Mouse (Mus musculus) forebrain, embryonic 16.5 days (tissue): ENCODE measurements around the gene Col6a2. TPM values are rescaled to one million over a fixed set of nuclear protein-coding genes. Genes with fewer than 3 reads are reported as not detected.

Experiments used
- ATAC-seq: fragments of 200-750 bp; cut with Nextera tagmentation; 2 replicates; pipeline ENCODE4 v1.8.0; 2017; ENCODE audit warnings: mild to moderate bottlenecking, moderate library complexity
- H3K27ac ChIP-seq: fragments of 300-500 bp; sonication (generic); 2 replicates; pipeline ENCODE4 v1.5.1; 2014; ENCODE audit warnings: low read length, control low read depth
- H3K27me3 ChIP-seq: fragments of 300-500 bp; sonication (generic); replicated peaks from 2 replicates; pipeline ENCODE4 v1.6.1; 2014; ENCODE audit warnings: low read length; ENCODE audit not compliant: control insufficient read depth, insufficient read depth
- H3K36me3 ChIP-seq: fragments of 300-500 bp; sonication (generic); 2 replicates; pipeline ENCODE4 v1.6.1; 2014; ENCODE audit not compliant: control insufficient read depth, insufficient read depth
- H3K4me1 ChIP-seq: fragments of 300-500 bp; sonication (generic); replicated peaks from 2 replicates; pipeline ENCODE4 v1.6.1; 2014; ENCODE audit warnings: low read length; ENCODE audit not compliant: control insufficient read depth, insufficient read depth
- H3K4me2 ChIP-seq: fragments of 300-500 bp; sonication (generic); 2 replicates; pipeline ENCODE4 v1.6.1; 2014; ENCODE audit warnings: mild to moderate bottlenecking, low read length, control low read depth
- H3K4me3 ChIP-seq: fragments of 300-500 bp; sonication (generic); replicated peaks from 2 replicates; pipeline ENCODE4 v1.5.1; 2014; ENCODE audit warnings: mild to moderate bottlenecking, low read length, control low read depth
- H3K9ac ChIP-seq: fragments of 300-500 bp; sonication (generic); replicated peaks from 2 replicates; pipeline ENCODE4 v1.6.1; 2014; ENCODE audit warnings: low read depth, low read length, control low read depth
- H3K9me3 ChIP-seq: fragments of 300-500 bp; sonication (generic); 2 replicates; pipeline ENCODE4 v1.6.1; 2016; ENCODE audit warnings: low read length; ENCODE audit not compliant: control insufficient read depth
- WGBS: fragments of 180-500 bp; shearing (Covaris S2); extraction: QIAGEN DNeasy Blood & Tissue Kit; methylation state at CpG from one replicate; pipeline ENCODE4 v1.1.7; 2014; 5-methylcytosine and 5-hydroxymethylcytosine counted together
- polyA plus RNA-seq: library from polyadenylated mRNA; unstranded; fragments of >200 nt; fragmentation: Nextera tagmentation; extraction: Ambion mirVana; gene quantifications from 2 replicates; pipeline ENCODE4 v1.2.1, GENCODE M21; 2015

Gene Col6a2
- polyA plus RNA-seq, 1 experiment from 2014 or later, result 8.1 TPM

DNA sequence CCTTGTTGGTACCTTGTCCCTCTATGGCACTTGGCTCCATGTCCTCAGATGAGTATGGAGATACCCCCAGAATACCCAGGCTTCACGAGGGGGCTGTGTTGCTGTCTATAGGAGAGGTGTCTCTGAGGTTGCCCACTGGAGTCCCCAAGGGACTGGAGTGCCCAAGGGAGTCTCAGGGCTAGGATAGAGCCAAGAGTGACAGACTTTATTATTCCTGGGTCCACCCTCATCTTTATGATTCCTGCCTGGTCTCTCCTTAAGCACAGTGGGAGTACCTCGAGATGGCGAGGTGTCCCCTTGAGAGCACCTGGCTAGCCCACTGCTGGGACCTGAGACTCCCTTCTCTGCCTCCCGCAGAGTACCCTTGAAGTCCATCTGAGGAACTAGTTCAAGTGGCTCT, 1.0 kb downstream of the Col6a2 start:
- H3K4me1 ChIP-seq, result peaks cover 6% of the 10 kb centered on the region; the same call in 1 of the 2 replicates
- no peak overlapping the region for H3K9ac ChIP-seq
- H3K27me3 ChIP-seq, result no peaks in the 10 kb centered on the region
- no peaks in the 10 kb centered on the region for H3K36me3 ChIP-seq
- H3K4me2 ChIP-seq, result no peak overlapping the region
- 79% methylated on average over 4 of the region's 4 CpGs for WGBS
- H3K9me3 ChIP-seq, result no peaks in the 10 kb centered on the region
- no peak overlapping the region; the same call in 1 of the 2 replicates for H3K4me3 ChIP-seq
- no peak overlapping the region for H3K27ac ChIP-seq
- no peak for ATAC-seq

DNA sequence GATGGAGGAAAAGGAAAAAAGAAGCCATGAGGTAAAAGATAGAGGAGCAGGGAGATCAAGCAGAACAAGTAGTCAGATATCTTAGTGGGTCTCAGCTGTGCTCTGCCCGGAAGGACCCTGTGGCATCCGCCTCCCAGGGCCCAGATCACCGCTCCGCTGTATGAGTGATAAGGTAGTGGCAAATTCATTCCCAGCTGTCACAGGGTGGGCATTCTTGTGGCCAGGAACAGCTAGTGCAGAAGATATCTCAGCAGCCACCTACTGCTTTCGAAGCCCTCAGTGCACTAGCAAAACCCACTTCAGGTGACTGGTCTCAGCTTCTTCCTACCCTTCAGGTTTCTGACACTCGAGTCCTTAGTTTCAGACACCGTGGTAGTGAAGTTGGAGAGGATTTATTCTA, 11.0 kb downstream of the Col6a2 start:
- Histone ChIP-seq H3K36me3 (no peaks in the 10 kb centered on the region), H3K4me1 (no peaks in the 10 kb centered on the region), H3K27ac (no peak overlapping the region), H3K9me3 (no peaks in the 10 kb centered on the region), H3K4me3 (no peak overlapping the region), H3K27me3 (no peaks in the 10 kb centered on the region), H3K9ac (no peak overlapping the region), H3K4me2 (no peak overlapping the region)
- no peak for ATAC-seq
- WGBS, result 93% methylated on average over 7 of the region's 7 CpGs

DNA sequence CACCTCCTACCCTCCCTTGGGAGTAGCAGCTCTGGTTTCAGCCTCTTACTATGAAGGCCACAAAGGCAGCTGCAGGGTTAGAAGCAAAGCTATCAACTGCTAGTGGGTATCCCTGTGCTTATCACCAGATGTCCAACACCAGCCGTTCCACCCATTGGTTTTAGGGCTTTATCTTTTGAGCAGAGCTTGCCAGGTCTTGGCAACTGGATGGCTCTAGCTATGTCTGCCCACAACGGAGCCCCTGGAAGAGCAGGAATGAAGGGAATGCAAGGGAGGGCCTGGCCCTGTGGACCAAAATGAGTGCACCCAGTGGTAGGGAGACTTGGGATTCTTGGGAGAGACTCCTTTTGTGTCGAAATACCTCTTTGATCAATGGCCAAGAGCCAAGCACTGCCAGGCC, 20.7 kb downstream of the Col6a2 start:
- no peaks in the 10 kb centered on the region for H3K36me3 ChIP-seq
- no peaks in the 10 kb centered on the region for H3K9me3 ChIP-seq
- no peak overlapping the region for H3K4me2 ChIP-seq
- no peaks in the 10 kb centered on the region for H3K27me3 ChIP-seq
- no peak overlapping the region for H3K27ac ChIP-seq
- WGBS, result 78% methylated on average over 3 of the region's 3 CpGs
- no peak for ATAC-seq
- H3K9ac ChIP-seq, result no peak overlapping the region
- no peaks in the 10 kb centered on the region for H3K4me1 ChIP-seq
- no peak overlapping the region for H3K4me3 ChIP-seq

DNA sequence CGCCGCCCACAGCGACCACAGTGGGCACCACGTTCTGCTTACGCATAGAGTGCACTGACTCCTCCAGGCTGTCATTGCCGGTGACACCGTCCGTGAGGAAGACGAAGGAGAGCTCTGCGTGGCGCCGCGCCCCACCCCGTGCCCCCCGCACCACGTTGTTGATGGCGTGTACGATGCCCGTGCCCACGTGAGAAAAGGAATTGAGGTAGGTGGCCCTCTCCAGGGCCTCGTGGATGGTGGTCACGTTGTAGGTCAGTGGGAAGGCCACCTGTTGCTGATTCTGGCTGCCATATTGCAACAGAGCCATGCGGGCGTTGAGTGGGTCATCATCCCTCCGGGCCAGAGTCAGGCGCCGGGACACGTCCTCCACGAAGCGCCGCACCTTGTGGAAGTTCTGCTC, 27.1 kb downstream of the Col6a2 start:
- ATAC-seq, result no peak
- no peaks in the 10 kb centered on the region for H3K9me3 ChIP-seq
- WGBS, result 93% methylated on average over 31 of the region's 31 CpGs
- no peak overlapping the region for H3K4me3 ChIP-seq
- no peak overlapping the region for H3K4me2 ChIP-seq
- no peaks in the 10 kb centered on the region for H3K36me3 ChIP-seq
- H3K27ac ChIP-seq, result no peak overlapping the region
- no peak overlapping the region for H3K9ac ChIP-seq
- H3K4me1 ChIP-seq, result no peaks in the 10 kb centered on the region
- H3K27me3 ChIP-seq, result no peaks in the 10 kb centered on the region

DNA sequence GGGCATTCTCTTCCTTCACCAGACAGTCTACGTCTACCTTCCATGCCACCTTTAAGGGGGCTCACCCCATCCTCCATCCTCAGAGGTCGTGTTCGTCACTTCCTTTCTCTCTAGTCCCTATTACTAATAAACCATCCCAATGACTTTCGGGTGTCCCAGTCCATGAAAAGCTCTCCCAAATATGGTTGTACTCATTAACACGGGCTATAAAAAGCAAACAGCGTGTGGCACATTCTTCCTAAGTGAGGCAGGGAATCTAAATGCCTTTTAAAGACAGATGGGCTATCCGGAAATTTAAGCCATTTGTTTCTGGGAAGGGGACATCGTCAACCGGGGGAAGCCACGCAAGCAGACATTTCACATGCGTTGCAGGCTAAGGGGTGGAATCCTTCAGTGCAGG, 33.2 kb downstream of the Col6a2 start:
- Histone ChIP-seq H3K4me2 (no peak overlapping the region), H3K27me3 (no peaks in the 10 kb centered on the region), H3K9ac (no peak overlapping the region), H3K27ac (no peak overlapping the region), H3K4me1 (no peaks in the 10 kb centered on the region), H3K9me3 (no peaks in the 10 kb centered on the region), H3K4me3 (no peak overlapping the region), H3K36me3 (no peaks in the 10 kb centered on the region)
- ATAC-seq, result no peak
- 85% methylated on average over 11 of the region's 11 CpGs for WGBS

DNA sequence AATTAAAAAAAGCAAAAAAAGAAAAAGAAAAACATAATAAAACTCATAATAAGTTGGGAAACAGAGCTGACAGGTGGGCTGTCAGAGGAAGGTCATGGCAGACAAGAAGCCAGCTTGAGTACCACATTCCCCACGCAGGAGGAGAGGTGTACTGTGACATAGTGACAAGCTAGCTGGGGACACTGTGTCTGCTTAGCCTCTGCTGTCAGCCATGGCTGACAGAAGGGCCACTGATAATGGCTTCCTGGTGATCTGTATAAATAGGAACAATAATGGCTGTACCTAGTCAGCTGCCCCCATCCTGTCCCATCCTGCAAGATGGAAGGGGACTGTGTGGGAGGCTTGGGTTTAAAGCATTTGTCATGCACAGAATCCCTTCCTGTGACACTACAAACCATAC, 37.2 kb downstream of the Col6a2 start:
- H3K9ac ChIP-seq, result no peak overlapping the region
- H3K36me3 ChIP-seq, result no peaks in the 10 kb centered on the region
- H3K4me3 ChIP-seq, result no peak overlapping the region
- H3K27ac ChIP-seq, result no peak overlapping the region
- H3K4me1 ChIP-seq, result no peaks in the 10 kb centered on the region
- 72% methylated on average over 1 of the region's 1 CpGs for WGBS
- ATAC-seq, result no peak
- no peaks in the 10 kb centered on the region for H3K9me3 ChIP-seq
- H3K27me3 ChIP-seq, result no peaks in the 10 kb centered on the region
- H3K4me2 ChIP-seq, result no peak overlapping the region

DNA sequence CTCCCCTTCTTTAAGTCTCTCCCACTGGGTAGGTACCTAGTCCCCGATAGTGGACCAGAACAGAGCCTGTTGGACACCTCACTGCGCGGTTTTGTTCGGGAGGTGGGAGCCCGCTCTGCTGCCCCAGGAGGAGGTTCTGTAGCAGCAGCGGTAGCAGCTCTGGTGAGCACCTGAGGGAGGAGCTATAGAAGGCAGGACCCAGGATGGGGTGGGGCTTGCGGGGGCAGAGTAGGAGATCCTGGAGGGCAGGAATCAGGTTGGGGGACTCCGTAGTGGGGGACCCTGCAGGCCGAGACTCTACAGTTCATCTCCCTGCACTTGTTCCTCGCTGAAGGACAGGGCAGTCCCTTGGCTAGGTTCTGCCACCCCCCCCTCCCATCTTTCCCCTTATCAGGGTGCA, 39.3 kb downstream of the Col6a2 start:
- 12% methylated on average over 10 of the region's 10 CpGs for WGBS
- 0 out of 2 replicates have a peak overlapping the region, but pooled peaks have one; percentile 6 for H3K4me3 ChIP-seq

DNA sequence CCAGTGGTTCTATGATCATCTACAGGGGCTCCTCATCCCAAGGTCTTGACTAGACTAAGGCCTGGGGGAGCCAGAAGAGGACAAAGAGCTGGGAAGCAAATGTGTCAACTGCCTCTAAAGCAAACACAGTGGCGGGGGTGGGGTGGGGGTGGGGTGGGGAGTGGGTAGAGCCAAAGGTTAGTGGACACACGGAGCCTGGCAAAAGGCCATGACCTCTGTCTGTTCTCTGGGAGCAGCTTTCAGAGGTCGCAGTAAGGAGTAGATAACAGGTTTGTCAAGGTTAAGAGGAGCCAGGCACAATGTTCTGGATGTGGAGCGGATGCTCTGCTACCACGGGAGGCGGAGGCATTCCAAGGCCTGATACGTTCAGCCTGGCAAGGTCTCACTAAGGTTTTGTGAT, 46.5 kb downstream of the Col6a2 start:
- H3K9me3 ChIP-seq, result no peaks in the 10 kb centered on the region
- no peaks in the 10 kb centered on the region for H3K27me3 ChIP-seq
- H3K9ac ChIP-seq, result no peak overlapping the region
- H3K36me3 ChIP-seq, result no peaks in the 10 kb centered on the region
- H3K4me3 ChIP-seq, result no peak overlapping the region
- no peak overlapping the region for H3K27ac ChIP-seq
- no peak for ATAC-seq
- no peaks in the 10 kb centered on the region for H3K4me1 ChIP-seq
- 86% methylated on average over 7 of the region's 7 CpGs for WGBS
- H3K4me2 ChIP-seq, result no peak overlapping the region

More for the DNA sequence above, 39.3 kb downstream of the Col6a2 start:
- Histone ChIP-seq H3K4me1 (no peaks in the 10 kb centered on the region), H3K4me2 (0 out of 2 replicates have a peak overlapping the region, but pooled peaks have one; percentile 28), H3K27me3 (no peaks in the 10 kb centered on the region), H3K27ac (no peak overlapping the region), H3K36me3 (no peaks in the 10 kb centered on the region), H3K9ac (no peak overlapping the region), H3K9me3 (no peaks in the 10 kb centered on the region)
- no peak for ATAC-seq

DNA sequence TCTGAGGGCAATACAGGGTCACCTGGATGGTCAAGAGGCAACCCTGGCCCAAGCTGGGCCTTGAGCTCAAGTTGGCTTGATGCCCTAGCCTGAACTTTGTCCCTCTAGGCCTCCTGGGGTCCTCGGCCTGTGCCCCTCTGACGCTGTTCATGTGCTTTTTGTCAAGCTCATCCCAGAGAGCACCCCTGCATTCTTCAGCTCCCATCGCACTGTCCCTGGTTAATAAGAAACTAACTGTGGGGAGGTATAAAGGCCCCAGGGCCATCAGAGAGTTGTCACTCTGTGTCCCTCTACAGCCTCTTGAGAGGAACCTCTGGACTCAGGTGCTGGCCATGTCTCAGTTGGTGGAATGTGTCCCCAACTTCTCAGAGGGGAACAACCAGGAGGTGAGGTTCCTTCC, 48.1 kb downstream of the Col6a2 start, which contains the start of gene Ftcd:
Gene Ftcd, plus strand, starts transcription at position 275 of the 400 bp plus-strand sequence.
- H3K9ac ChIP-seq, result no peak within 1 kb of the TSS
- no peak within 1 kb of the TSS for H3K27ac ChIP-seq
- H3K4me3 ChIP-seq, result no peak within 1 kb of the TSS
- H3K4me1 ChIP-seq, result no peaks in the 10 kb centered on the region
- no peak within 1 kb of the TSS for H3K4me2 ChIP-seq
- H3K36me3 ChIP-seq, result no peaks in the 10 kb centered on the region
- 86% methylated on average over 3 of the region's 3 CpGs for WGBS
- ATAC-seq, result no peak
- H3K9me3 ChIP-seq, result no peaks in the 10 kb centered on the region
- H3K27me3 ChIP-seq, result no peaks in the 10 kb centered on the region

DNA sequence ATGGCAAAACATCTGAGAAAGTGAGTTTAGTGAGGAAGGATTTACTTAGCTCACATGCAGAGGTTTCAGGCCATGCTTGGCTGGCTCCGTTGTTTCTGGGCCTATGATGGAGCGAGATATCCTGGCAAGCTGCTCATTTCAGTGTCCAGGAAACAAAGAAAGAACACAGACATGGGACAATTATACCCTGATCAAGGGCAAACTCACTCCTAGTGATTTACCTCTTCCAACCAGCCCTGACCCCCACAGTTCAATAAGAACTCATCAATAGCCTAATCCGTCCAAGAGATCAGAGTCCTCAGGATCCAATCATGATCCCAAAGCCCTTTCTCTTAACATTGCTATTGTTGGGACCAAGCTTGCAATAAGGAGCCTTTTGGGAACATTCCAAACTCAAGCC, 51.3 kb downstream of the Col6a2 start:
- no peak overlapping the region for H3K9ac ChIP-seq
- H3K9me3 ChIP-seq, result no peaks in the 10 kb centered on the region
- no peak overlapping the region for H3K4me2 ChIP-seq
- H3K4me3 ChIP-seq, result no peak overlapping the region
- no peak overlapping the region for H3K27ac ChIP-seq
- H3K4me1 ChIP-seq, result no peaks in the 10 kb centered on the region
- ATAC-seq, result no peak
- H3K36me3 ChIP-seq, result no peaks in the 10 kb centered on the region
- H3K27me3 ChIP-seq, result no peaks in the 10 kb centered on the region
- 17% methylated on average over 3 of the region's 3 CpGs for WGBS
